Mouse (Mus musculus): ENCODE measurements around the gene Lrrc27.

- no peak for TF ChIP-seq CTCF (IDR thresholded peaks at IDR 0.05; ENCODE audit: low read depth, low read length)
- TF ChIP-seq POLR2A (IDR thresholded peaks at IDR 0.05; ENCODE audit: insufficient read depth, low read length): no peak
- no peak for TF ChIP-seq EP300 (IDR thresholded peaks at IDR 0.05; ENCODE audit: insufficient read depth, low read depth, low read length)
Measured at GRCm38 (mm10) chr7:139280044-139280443, 67.3 kb downstream of the Lrrc27 start.
